Mouse (Mus musculus): ENCODE data around the gene Celf2. TPM values are rescaled to one million over a fixed set of nuclear protein-coding genes. Genes with fewer than 3 reads are reported as not detected.

Celf2 gene
- total RNA-seq, 2 experiments from 2014 or later: 375 to 530 TPM

- no peak for DNase-seq (ENCODE audit: low spot score in 2 of 2)
- intact Hi-C loops (cut with DNase I): no loop called here
These were observed 282.6 kb downstream of the Celf2 start for GRCm38 (mm10) chr2:7226785-7227184.

DNA sequence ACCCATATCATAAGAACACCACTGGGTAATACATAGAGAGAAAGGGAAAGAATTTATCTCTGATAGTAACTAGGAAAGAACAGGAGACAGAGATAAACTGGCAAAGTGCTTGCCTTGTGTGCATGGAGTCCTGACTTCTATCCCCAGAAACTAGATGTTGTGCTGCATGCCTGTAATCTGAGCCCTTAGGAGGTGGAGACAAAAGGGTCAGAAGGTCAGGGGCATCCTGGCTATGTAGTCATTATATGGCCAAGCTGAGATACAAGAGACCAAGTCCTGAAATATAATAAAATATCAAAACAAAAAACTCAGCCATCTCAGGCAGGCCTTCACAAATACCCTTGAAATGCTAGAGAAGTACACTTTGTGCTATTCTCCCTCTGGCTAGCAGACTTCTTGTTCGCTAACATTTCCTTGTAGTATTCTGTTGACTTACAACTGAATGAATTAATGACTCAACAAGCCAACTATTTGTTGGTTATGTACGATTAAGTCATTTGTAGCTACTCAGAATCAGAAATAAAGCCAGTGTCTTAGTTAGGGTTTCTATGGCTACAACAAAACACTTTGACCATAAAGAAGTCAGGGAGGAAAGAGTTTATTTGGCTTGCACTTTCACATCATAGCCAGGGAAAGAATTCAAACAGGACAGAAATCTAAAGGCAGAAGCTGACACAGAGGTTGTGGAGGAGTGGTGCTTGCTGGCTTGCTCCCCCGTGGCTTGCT is 284.9 kb downstream of the Celf2 start:
- intact Hi-C loops (cut with DNase I): no loop called here

DNA sequence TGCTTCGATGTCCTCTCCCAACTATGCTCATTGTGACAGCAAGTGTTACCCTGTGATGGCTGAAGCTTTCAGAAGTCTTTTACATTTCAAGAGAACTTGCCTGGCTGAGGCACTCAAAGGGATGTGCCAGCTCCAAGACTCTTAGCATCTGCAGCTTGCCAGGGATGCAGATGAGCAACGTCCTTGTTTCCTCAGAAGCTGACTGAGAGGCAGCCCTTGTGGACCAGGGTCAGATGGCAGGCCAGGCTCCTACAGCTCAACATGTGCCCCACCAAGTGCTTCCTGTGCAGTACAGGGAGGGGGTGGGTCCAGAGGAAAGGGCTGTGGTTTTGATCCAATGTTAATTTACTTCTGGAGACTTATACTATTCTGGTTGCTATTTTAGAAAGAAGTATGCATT is 285.8 kb downstream of the Celf2 start:
- no peak for DNase-seq (ENCODE audit: low spot score in 2 of 2)

More for the DNA sequence above, 284.9 kb downstream of the Celf2 start:
- DNase-seq (ENCODE audit: low spot score in 2 of 2): no peak

GRCm38 (mm10) chr2:7222886-7223285 is 286.5 kb downstream of the Celf2 start:
- no peak for DNase-seq (ENCODE audit: low spot score in 2 of 2)
- intact Hi-C loops (cut with DNase I): no loop called here

More for the DNA sequence above, 285.8 kb downstream of the Celf2 start:
- intact Hi-C loops (cut with DNase I): no loop called here

GRCm38 (mm10) chr2:7221856-7222255 is 287.5 kb downstream of the Celf2 start:
- intact Hi-C loops (cut with DNase I): no loop called here
- DNase-seq (ENCODE audit: low spot score in 2 of 2): no peak

GRCm38 (mm10) chr2:7218101-7218500 is 291.3 kb downstream of the Celf2 start:
- intact Hi-C loops (cut with DNase I): no loop called here
- DNase-seq (ENCODE audit: low spot score in 2 of 2): no peak

DNA sequence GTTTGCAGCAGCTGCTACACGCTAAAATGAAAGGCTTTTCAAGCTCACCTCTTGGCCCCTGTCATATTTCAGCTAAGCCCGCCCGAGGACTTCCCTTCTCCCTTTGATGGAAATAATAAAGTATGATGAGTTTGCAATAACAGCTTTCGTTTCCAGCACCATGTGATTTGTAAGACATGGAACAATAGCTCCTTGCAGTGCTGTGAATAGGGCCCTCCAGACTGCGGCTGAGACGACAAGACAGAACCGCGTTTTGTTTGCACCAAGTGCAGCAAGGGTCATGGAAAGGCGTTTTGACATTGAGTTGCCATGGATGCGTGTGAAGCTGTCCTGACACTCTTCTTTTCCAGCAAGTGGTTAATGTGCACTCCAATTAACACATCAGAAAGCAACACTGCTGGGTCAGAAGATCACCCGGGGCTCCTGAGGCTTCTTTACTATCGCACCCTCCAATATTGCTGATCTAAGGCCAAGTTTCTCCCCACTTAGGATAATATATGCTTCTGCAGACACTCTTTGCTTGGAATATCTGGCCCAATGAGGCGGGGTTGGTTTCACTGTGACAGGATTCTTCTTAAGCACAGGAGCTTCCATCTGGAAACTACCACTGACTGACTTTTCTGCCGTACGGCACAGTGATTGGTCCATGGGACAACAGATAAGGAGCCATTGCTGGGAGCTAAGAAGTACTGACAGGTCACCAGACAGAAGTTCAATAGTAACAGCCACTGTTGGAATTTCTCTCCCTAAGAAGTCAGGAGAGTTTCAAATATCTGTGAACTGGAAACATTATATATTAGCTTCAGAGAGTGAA is 301.5 kb downstream of the Celf2 start:
- DNase-seq (ENCODE audit: low spot score in 2 of 2): no peak
- intact Hi-C loops (cut with DNase I): no loop called here

GRCm38 (mm10) chr2:7193413-7193812 is 315.9 kb downstream of the Celf2 start:
- no peak for DNase-seq (ENCODE audit: low spot score in 2 of 2)
- intact Hi-C loops (cut with DNase I): no loop called here

GRCm38 (mm10) chr2:7179186-7179585 is 330.2 kb downstream of the Celf2 start:
- intact Hi-C loops (cut with DNase I): no loop called here
- DNase-seq (ENCODE audit: low spot score in 2 of 2): no peak

- intact Hi-C loops (cut with DNase I): no loop called here
- no peak for DNase-seq (ENCODE audit: low spot score in 2 of 2)
These were observed 335.9 kb downstream of the Celf2 start for GRCm38 (mm10) chr2:7173271-7174064.

- intact Hi-C loops (cut with DNase I): no loop called here
- DNase-seq (ENCODE audit: low spot score in 2 of 2): no peak
These were observed 338.2 kb downstream of the Celf2 start for GRCm38 (mm10) chr2:7171087-7171696.

- intact Hi-C loops (cut with DNase I): no loop called here
These were observed 343.6 kb downstream of the Celf2 start for GRCm38 (mm10) chr2:7165786-7166185.

DNA sequence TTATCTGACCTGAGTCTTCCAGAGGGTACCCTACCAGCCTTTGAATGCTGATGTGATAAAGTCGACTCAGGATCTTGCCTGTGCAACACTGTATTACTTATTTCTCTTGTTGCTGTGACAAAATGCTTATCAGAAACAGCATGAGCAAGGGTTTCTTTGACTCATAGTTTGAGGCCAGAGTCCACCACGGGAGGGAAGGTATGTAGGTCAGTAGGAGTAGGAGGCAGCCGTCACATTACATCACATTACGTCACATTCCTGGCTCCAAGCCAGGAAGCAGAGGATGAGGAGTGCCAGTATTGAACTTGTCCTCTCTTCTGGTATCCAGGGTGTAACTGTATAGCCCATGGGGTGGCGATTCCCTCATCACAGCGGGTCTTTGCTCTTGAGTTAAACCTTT is 349.3 kb downstream of the Celf2 start:
- no peak for DNase-seq (ENCODE audit: low spot score in 2 of 2)
- intact Hi-C loops (cut with DNase I): no loop called here

More at GRCm38 (mm10) chr2:7165786-7166185, 343.6 kb downstream of the Celf2 start:
- no peak for DNase-seq (ENCODE audit: low spot score in 2 of 2)

- DNase-seq (ENCODE audit: low spot score in 2 of 2): no peak
- intact Hi-C loops (cut with DNase I): no loop called here
These were observed 362.1 kb downstream of the Celf2 start for GRCm38 (mm10) chr2:7147303-7147702.

- intact Hi-C loops (cut with DNase I): no loop called here
- DNase-seq (ENCODE audit: low spot score in 2 of 2): no peak
These were observed 363.8 kb downstream of the Celf2 start for GRCm38 (mm10) chr2:7145541-7146043.

GRCm38 (mm10) chr2:7144871-7145270 is 364.5 kb downstream of the Celf2 start:
- intact Hi-C loops (cut with DNase I): no loop called here
- no peak for DNase-seq (ENCODE audit: low spot score in 2 of 2)

- intact Hi-C loops (cut with DNase I): no loop called here
- DNase-seq (ENCODE audit: low spot score in 2 of 2): no peak
These were observed 386.0 kb downstream of the Celf2 start for GRCm38 (mm10) chr2:7123366-7123765.

GRCm38 (mm10) chr2:7115801-7116200 is 393.6 kb downstream of the Celf2 start:
- intact Hi-C loops (cut with DNase I): no loop called here
- no peak for DNase-seq (ENCODE audit: low spot score in 2 of 2)

GRCm38 (mm10) chr2:7115161-7115560 is 394.2 kb downstream of the Celf2 start:
- intact Hi-C loops (cut with DNase I): no loop called here
- no peak for DNase-seq (ENCODE audit: low spot score in 2 of 2)

DNA sequence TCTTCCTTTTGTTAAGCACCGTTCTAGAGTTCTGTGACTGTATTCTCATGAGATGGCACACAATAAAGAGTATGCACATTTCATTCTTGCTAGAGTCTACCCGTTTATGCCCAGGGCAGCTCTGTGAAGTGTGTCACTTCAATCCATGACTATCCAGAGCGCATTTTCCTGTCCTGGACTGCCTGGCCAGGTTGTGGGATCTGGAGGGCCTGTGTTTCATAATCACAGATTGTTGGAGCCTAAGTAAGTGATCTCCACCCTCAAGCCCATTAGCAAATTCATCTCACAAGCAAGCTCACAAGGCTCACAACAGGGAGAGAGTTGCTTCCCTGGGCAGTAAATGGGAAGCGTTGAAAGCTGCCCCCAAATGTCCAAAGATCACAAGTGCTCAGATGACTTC is 395.6 kb downstream of the Celf2 start:
- DNase-seq (ENCODE audit: low spot score in 2 of 2): no peak
- intact Hi-C loops (cut with DNase I): no loop called here
